Mouse (Mus musculus): Measurements from ENCODE around the gene Shkbp1. TPM values are rescaled to one million over a fixed set of nuclear protein-coding genes. Genes with fewer than 3 reads are reported as not detected.

Gene Shkbp1
- polyA plus RNA-seq, 3 experiments from 2014 or later: 46.9 to 59.2 (median 50.1) TPM

GRCm38 (mm10) chr7:27333316-27333941, 22.4 kb downstream of the Shkbp1 start:
- ATAC-seq: no peak

GRCm38 (mm10) chr7:27332353-27333199, 23.2 kb downstream of the Shkbp1 start:
- ATAC-seq: peak; percentile 34

- ATAC-seq: no peak
These were observed 24.0 kb downstream of the Shkbp1 start for GRCm38 (mm10) chr7:27331854-27332253.

DNA sequence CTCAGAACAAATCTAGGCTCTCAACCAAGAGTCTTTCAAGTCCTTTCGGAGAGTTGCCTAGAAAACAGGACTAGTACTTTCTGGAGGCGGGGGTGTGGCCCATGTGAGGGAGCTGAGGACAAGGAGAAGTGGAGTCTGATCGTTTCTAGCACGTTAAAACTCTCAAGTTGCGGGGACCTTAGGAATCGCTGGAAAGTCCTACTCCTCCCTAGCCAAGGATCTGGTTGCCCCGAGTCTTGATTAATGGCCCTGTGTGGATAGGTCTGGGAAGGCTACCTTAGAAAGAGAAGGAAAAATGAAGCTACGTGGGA, 24.3 kb downstream of the Shkbp1 start:
- ATAC-seq: no peak

DNA sequence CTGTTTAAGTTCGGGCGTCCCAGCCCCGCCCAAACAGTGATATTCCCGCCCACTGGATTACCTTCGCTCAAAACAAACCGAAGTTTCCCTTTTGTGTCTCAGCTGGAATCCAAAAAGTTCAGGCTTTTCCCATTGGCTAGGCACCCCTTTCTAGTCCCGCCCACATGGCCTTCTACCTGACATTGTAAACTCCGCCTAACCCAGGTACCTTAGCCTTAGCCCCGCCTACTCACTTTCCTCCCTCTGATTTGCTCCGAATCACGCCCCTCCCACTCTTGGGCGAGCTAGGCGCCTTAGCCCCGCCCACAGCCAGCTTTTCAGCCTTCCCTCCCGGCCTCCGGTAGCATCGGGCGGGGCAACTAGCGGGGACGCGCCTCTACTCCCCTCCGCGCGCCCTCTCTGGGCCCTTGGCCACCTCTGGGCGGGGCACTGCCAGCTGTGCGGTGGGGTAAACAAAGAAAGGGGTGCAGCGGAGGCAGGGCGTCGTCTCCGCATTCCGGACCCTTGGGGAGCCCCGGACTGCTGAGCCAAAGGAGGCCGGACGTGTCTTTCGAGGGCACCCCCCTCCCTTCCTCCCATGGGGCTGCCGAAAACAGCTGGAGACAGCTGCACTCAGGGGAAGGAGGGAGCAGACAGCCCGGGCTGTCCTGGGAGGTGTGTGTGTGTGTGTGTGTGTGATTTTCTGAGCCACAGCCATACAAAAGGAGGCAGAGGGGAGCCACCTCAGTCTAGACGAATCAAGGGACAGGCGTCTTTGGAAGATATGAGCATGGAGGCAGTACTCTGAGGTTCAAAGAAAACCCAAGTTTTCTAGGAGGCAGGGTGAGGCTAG, 24.9 kb downstream of the Shkbp1 start:
- peak; percentile 55 for ATAC-seq

GRCm38 (mm10) chr7:27329981-27330380, 25.8 kb downstream of the Shkbp1 start:
- no peak for ATAC-seq

GRCm38 (mm10) chr7:27329326-27329947, 26.4 kb downstream of the Shkbp1 start:
- peak; percentile 71 for ATAC-seq

GRCm38 (mm10) chr7:27328648-27329047, 27.2 kb downstream of the Shkbp1 start:
- no peak for ATAC-seq

DNA sequence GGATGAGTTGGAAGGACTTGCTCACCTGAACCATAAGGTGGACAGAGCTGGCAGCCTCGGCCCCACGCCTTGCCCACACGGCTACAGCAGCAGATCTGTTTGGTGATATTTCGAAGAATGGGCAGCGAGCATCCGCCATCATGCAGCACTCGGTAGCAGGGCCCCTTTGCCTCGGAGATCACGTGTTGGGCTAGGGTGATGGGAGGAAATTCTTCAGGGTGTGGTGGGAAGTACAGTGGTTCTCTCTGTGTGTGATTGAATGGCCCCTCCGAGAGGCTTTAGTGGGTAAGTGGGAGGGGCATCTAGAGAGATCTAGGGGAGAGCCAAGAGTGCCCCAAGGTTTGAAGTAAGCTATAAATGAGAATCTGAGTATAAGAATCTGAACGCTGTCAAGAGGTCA, 27.7 kb downstream of the Shkbp1 start:
- ATAC-seq: no peak

- ATAC-seq: no peak
These were observed 28.3 kb downstream of the Shkbp1 start for GRCm38 (mm10) chr7:27327500-27327899.

GRCm38 (mm10) chr7:27326101-27326880, 29.5 kb downstream of the Shkbp1 start:
- no peak for ATAC-seq

DNA sequence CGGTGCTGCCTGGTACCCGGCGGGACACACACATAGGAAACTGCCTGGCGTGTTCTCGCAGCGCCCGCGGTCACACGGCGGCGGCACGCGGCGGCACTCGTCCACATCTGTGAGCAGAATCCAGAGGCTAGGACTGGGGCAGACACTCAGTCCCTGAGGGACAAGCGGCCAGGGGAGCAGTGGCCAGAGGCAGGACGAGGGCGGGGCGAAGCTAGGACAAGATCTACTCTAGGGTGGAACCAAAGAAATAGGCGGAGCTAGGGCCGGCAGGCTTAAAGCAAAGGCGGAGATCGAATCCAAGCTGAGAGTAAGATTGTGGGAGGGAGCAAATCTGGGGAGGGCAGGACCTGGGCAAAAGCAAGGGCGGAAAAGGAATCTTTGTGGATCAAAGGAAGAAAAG, 30.1 kb downstream of the Shkbp1 start:
- no peak for ATAC-seq

DNA sequence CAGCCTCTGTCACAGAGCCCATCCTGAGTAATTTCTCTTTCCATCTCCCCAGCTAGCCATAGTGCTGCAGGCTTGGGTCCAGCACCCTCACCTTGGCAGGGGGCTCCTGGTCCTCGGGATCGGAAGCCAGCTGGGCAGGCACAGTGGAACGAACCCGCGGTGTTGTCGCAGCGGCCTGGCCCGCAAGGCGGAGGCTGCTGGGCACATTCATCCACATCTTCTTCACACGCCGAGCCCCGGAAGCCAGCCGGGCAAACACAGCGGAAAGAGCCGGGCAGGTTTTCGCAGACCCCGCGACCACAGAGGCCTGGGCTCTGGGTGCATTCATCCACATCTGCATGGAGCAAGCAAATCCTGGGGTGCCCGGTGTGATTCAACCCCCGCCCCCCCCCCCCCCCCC, 30.9 kb downstream of the Shkbp1 start:
- no peak for ATAC-seq

- no peak for ATAC-seq
These were observed 31.7 kb downstream of the Shkbp1 start for GRCm38 (mm10) chr7:27324161-27324560.

DNA sequence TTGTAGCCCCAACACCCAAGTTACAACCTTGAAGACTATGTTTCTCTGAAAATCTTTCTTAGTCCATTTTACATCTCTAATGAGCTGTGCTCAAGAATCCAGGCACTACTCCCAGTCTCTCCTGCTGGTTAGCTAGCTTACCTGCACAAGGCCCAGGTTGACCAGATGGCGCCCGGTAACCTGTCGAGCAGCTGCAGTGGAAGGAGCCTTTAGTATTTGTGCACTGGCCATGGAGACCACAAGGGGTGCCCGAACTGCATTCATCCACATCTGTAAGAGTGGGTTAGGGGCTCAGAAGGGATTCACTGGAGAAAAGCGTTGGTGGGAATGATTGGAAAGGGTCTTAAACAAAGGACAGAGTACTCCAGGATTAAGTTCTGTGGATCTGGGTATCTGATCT, 32.8 kb downstream of the Shkbp1 start:
- ATAC-seq: no peak

GRCm38 (mm10) chr7:27322291-27322690, 33.5 kb downstream of the Shkbp1 start:
- ATAC-seq: no peak

GRCm38 (mm10) chr7:27319411-27319810, 36.4 kb downstream of the Shkbp1 start:
- no peak for ATAC-seq

- ATAC-seq: no peak
These were observed 39.9 kb downstream of the Shkbp1 start for GRCm38 (mm10) chr7:27315958-27316357.

- no peak for ATAC-seq
These were observed 41.4 kb downstream of the Shkbp1 start for GRCm38 (mm10) chr7:27314393-27314792.

- ATAC-seq: no peak
These were observed 44.1 kb downstream of the Shkbp1 start for GRCm38 (mm10) chr7:27311651-27312284.

- ATAC-seq: no peak
These were observed 44.8 kb downstream of the Shkbp1 start for GRCm38 (mm10) chr7:27310996-27311535.
